Mouse (Mus musculus) heart, postnatal 36 days (tissue): ENCODE measurements around the gene Epgn. TPM values are rescaled to one million over a fixed set of nuclear protein-coding genes. Genes with fewer than 3 reads are reported as not detected.
A peak's percentile ranks its signal among the peaks of the same experiment; 100 is the strongest.

ENCODE experiments used
- DNase-seq, 2 experiments: peaks; one replicate each; pipeline ENCODE4 v3.0.0; 2021 to 2022
- intact Hi-C: fragments of 180-260 bp; cut with DNase I; formaldehyde crosslinking; loops from one replicate; pipeline ENCODE4 v1.15.1; 2025
- total RNA-seq, 2 experiments: library from RNA; stranded (reverse); gene quantifications; 2 replicates each; pipeline ENCODE4 v1.2.3; 2021

Gene Epgn
- total RNA-seq = under 1 TPM; 0.33 to 0.46 TPM

DNA sequence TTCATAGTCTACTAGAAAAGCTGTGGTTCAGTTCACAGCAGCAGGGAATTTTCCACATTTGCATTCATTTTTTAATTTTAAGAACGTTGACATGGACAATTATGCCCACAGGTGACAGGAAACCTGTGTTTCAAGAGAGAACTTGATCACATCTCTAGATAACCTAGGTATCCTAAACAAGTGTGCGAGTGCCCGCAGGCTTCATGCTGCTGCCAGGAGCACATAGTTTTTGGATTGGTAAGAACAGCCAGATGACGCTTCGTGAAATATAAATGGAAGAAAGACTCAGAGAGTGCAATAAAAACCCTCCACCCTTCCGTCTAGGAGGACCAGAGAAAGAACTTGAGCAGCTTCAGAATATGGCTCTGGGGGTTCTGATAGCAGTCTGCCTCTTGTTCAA, at the start of gene Epgn:
TSS of gene Epgn (plus strand) at position 301 of the 400 bp plus-strand sequence.
- intact Hi-C loops = no loop called here
- no peak for DNase-seq

DNA sequence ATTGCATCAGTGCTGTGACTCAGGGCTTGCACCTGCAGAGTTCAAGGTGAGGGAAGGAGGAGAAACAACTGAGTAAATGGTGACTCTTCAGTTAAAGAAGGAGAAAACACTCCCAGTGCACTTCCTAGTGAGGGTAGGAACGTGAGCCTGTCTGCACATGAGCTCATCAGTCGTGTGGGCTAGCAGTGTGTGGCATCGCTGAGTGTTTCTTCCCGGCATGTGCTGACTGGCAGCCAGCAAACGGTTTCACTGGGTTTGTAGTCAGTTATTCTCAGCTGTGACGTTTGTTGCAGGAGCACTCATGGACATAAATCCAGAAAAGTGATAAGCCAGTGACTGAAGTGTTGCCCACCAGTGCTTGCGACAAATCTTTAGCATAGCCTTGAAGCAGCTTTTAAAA, 47.0 kb upstream of the Epgn start:
- no peak for DNase-seq
- intact Hi-C loops = no loop called here

DNA sequence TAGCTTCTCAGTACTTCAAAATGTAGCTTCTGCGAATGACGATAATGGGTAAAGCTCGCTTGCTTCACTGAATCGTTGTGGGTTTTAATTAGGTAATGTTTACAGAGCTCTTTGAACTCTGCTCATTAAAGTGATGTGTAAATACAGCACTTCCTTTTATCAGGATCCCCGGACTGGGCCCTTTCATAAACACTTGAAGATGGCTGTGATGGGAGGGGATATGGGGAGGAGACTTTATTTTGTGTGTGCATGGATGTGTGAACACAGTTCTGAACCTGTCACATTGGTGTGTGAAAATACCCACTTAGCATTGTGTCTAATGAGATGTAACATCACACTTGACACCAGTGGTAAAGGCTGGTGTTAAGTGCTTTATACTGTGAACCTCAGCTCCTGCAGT, 39.7 kb upstream of the Epgn start:
- DNase-seq = no peak
- intact Hi-C loops = no loop called here

DNA sequence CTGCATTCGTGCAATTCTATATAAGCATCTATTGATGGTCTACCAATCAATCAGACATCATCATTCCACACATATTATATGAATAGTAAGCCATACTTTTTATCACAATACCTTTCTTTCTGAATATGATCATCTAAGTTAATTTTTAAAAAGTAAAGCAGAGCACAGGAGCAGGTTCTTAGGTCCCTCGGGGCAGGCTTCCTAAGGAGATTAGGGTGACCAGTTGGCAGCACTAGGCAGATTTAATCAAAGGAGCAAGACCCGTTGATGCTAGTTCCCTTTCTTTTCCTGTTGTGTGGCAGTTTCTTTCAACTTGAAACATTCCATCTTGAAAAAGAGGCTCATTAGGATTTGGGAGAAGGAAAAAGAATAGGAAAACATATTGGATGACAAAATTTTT, 39.1 kb upstream of the Epgn start:
- intact Hi-C loops = no loop called here
- no peak for DNase-seq

DNA sequence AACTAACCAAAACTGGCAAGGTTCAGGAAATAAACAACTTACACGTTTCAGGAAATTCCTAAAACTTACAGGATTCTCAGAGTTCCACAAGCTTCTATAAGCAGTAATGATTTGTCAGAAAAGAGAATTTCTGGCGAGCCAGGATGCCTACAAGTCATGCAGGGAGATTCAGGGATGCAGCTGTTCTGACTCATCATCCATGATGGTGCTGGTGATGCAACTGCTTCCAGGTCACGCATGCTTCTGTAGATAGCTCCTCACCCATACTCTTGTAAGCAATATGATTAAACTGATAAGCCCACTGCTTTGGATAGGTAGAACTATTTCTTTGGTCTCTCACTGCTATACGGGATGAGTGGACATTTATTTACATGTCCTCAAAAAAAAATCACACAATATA, 38.7 kb upstream of the Epgn start:
- no peak for DNase-seq
- intact Hi-C loops = no loop called here

DNA sequence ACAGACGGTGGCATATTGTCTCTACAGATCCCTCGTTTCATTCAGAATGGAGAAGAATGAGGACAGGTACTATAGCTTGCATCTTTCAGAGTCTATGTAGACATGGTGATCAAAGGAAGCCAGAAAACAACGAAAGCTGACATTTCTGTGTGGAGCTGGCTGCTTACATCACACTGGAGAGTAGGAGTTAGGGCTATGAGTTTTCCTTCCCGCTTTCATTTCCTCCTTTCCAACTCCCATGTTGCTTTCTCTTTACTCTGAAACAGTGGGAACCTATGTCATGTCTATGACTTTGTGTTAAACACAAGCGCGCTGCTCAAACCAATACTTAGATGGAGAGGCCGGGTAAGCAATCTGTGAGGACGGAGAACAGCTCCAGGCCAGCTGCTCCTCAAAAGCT, 27.3 kb upstream of the Epgn start:
- no peak for DNase-seq
- intact Hi-C loops = no loop called here

DNA sequence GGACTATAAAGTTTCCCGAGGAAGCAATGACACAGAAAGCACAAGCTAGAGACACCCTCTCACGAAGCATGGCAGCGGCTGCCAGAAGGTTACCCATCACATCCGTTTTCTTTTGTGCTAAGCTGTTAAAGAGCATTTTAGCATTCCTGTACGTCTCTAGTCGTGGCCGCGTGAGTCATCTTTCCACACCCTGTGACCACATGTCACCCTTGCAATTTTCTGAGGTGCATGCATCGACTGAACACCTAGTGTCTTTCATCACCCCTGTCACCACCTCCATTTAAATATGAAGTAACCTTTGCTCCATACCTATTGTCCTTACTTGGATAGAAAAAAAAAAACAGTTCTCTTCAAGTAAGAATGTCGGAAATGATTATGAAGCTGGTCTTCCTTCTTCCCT, 12.0 kb upstream of the Epgn start:
- no peak for DNase-seq
- intact Hi-C loops = no loop called here

DNA sequence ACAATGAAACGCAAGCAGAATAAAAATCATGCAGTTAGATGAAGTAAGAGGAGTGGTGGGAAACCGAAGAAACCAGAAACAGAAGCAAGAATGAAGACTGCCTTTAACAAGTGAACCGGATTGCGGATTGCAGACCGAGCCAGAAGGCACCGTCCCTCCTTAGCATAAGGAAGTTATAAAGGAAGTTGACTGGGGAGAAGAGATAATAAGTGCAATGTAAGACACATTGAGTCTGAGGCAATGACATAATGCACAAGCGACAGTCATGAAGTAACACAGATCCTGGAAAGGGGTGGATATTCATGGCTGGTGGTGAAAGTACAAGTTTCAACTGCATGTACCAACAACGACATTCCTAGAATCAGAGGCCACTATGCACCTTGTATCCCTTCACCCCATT, 4.2 kb upstream of the Epgn start:
- DNase-seq = no peak
- intact Hi-C loops = no loop called here

DNA sequence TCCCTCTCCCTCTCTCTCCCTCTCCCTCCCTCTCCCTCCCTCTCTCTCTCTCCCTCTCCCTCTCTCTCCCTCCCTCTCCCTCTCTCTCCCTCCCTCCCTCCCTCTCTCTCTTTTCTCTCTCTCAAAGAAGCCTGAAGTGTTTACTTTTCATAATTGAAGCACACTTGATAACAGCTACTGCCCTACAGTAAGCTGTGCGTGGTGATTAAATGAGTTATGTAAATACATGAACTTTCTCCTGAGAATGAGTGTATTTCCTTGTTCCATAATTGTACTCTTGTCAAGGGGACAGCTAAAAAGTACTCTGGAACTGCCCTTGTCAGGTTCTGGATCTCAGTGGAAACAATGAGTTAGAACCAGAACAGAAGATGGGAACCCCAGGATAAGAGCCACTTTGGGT, 576 bp downstream of the Epgn start:
- intact Hi-C loops = no loop called here
- DNase-seq = no peak

DNA sequence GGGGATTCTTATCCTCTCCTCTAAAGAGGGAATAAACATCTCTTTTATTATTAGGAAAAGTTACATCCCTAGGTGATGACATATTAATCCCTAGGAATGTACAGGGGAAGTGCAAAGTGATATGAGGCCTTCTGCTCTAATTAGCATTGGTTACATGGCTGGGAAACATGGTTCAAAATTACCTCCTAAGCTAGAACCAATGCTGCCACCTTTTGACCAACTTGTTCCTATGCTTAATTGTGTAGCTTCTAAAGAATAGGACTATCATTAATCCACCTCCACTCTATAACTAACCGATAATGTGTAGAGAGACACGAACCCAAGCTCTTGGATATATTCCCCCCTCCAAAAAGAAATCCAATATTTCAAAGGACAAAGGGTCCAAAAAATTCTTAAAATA, 3.4 kb downstream of the Epgn start:
- DNase-seq = no peak
- intact Hi-C loops = no loop called here

DNA sequence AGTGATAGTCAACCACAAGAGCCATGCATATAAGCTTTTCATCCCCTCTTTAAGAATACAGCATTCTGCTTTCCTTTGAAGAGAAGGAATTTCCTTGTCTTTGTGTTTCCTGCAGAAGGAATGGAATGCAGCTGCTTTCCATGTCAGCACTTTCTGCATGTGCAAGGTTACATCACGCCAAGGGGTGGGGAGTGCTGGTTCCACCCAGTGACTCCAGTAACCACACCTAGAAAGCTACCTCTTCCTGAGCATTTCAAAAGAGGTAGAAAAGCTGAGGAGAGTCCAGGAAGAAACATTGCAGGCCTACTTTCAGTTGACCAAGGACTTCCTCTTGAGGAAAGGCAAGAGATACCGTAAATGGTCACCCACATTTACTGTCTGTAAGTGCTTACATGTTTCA, 8.1 kb downstream of the Epgn start:
- intact Hi-C loops = loop anchor here (5.0 kb wide), 1 partner anchor 272 kb away; no protein-coding TSS in a partner anchor
- no peak for DNase-seq

DNA sequence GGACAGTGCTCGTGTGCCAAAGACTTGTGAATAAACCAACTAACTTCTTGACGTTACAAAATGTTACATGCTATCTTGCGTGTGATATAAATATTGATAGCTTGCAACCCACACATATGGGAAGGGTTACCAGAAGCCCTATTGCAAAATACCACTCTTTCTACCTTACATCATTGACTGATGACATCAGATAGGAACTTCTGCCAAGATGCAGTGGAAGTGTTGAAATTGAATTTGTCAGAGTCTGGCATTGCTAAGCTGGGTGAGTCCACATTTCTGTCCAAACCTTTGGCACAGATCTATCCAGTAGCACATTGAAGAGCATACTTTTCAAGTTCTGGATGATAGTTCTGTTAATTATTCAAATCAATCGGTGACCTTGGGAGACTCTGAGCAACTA, 9.4 kb downstream of the Epgn start:
- intact Hi-C loops = loop anchor here (5.0 kb wide), 1 partner anchor 271 kb away; no protein-coding TSS in a partner anchor
- peak in 1 of 2 experiments; percentile 14 for DNase-seq

DNA sequence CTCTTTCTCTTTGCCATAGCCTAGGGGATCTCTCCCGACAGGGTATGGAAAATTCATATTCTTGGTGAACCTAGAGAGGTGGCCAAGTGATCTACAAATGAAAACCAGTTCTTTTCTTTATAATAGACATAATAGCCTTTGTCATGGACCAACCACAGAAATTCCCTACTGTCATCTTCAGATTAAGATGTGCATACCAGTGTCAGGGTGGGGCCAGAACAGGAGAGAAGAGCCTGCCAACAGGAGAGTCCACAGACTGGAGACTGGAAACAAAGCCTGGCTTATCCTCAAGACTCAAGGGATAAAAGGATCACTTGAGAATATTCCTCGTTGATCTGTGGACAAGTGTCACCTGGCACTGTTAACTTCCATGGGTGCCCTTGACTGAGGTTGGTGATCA, 10.5 kb downstream of the Epgn start:
- intact Hi-C loops = loop anchor here (5.0 kb wide), 1 partner anchor 270 kb away; no protein-coding TSS in a partner anchor
- no peak for DNase-seq

DNA sequence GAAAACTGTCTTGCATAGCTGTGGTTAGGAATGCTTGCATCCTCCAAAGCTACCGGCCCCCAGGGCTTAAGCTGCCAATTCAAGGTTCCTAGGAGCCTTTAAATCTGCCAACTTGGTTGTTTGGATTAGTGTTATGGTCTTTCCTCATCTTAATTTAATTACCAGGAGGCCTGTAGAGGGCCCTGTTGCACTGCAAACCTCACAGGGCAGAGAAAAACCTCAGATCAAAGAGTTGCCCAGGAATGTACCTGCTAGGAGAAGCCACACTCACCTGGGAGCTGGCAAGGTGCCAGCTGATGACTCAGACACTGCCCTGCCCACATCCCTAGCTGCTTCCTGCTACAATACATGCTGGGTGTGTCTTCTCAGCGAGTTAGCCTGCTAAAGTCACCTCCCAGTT, 11.3 kb downstream of the Epgn start:
- DNase-seq = no peak
- intact Hi-C loops = loop anchor here (5.0 kb wide), 1 partner anchor 269 kb away; no protein-coding TSS in a partner anchor

DNA sequence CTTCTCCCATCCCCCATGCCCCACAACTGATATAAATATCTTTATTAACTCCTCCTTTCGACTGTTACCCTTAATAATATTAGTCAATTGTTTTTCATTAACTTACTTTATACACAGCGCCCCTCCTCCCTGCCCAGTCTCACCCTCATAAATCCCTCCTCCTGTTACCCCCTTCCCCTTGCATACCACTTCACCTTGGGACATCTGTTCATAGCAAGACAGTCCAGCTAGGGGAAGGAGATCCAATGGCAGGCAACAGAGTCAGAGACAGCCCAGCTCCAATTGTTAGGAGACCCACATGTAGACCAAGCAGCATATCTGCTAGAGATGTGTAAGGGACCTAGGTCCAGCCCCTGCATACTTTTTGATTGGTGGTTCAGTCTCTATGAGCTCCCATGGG, 11.7 kb downstream of the Epgn start:
- DNase-seq = no peak
- intact Hi-C loops = loop anchor here (5.0 kb wide), 1 partner anchor 268 kb away; no protein-coding TSS in a partner anchor

DNA sequence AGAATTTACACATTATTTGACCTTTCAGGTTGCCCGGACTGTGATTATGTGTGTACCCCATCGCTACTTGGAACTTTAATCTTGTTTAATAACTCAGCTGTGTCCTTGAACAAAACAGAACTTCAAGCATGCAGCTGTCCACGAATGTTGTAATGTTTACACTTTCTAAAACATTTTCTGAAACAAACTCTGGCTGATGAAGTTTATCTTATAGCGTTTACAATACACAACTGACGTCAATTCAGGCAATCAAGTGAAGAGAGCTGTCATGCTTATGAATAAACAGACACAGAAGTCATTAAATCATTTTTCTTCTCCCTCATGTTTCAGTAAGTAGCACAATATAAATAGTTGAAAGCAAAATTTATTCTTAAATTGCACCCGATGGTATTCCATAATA, 20.7 kb downstream of the Epgn start:
- intact Hi-C loops = no loop called here
- no peak for DNase-seq

DNA sequence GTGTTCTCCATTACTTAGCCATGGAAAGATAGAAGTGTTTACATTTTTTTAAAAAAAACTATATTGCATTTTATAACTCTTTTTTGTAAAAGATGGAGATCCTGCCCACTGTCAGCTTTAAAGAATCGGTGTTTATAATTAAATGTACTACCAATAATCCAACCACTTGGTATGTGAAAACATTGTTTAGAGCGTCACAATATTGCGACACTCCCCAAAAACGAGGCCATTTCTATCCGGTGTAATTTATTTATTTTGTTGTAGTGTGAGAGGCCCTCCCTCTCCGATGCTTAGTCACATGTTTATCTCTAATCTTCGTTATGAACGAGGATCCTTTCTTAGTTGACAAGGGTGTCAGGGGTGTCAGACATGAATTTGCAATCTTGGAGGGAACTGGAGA, 21.1 kb downstream of the Epgn start:
- DNase-seq = no peak
- intact Hi-C loops = no loop called here

DNA sequence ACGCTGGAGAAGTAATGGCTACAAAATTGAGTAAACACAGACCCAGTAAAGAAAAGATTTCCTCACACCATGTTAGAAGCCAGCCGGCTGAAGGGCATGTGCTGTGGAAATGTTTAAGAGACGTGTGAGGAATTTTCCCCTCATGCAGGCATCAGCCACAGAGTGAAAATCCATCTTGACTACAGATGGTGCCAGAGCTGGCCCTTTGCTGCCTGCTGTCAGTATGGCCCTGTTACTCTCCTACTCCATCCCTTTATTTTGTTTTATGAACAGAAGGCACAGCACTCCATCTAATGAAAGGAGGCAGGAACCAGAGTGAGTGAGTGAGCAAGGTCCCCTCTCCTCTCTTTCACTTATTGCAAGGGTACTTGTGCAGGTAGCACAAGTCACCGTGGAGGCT, 45.1 kb downstream of the Epgn start:
- intact Hi-C loops = no loop called here

DNA sequence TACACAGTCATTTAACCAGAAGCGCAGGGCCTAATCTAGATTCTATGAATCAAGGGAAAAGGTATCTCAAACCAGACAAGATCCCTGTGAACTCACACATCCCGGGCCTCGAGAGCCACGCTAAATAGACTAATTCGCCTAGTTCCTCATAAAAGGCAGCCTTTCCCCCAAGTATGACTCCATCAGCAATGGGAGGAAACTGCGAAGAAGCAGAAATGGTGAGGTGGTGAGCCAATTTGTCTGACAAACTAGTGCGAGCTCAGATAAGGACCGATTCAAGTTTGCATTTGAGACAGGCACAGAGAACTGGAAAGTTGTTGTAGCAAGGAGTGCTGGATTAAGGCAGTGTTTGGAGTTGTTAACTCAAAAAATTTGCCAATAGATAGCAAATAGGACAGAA, 46.4 kb downstream of the Epgn start:
- peak in 1 of 2 experiments; percentile 4 for DNase-seq
- intact Hi-C loops = no loop called here

More for the DNA sequence above, 45.1 kb downstream of the Epgn start:
- no peak for DNase-seq

DNA sequence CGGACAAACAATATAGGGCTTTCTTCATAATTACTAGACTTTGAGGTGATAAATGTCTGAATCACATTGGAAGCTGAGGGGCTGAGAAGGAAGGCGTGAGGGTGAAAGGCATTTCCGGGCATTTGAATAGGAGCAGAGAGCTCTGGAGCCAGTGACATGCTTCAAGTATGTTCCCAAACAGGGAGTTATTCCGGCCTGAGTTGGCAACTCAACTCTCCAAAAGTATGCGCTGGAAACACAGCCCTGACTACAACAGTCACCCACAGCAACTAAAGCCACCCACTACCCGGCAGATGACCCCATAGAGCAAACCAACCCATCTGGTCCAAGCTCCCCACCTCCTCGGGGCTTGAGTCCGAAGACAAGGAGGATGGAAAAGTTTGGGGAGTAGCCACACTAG, 46.8 kb downstream of the Epgn start:
- intact Hi-C loops = no loop called here
- DNase-seq = peak; percentile 7 to 12

DNA sequence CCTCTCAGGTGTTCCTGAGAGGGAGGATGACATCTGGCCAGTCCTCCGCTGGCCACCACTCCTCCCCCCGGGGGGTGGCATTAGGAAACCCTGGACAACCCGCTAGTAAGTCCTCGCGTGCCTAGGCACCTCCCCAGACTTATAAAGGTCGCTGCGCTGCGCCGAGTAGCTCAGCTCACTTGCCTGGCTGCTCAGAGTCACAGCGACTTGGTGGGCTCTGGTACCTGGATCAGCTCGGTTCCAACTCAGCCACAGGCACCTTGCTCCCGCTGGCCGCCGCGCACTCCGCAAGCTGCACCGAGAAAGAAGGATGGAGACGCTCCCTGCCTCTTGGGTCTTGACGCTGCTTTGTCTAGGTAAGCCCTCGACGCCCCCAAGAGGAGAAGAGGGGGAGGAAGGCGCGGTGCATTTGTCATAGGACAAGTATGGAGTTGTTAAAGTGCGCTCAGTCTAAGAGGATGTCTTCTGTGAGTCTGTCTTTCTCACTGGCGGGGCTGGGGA, 47.2 kb downstream of the Epgn start, which contains the start of gene Ereg:
TSS of gene Ereg (plus strand) at position 173 of the 501 bp plus-strand sequence.
- peak; percentile 3 for DNase-seq
- intact Hi-C loops = no loop called here

DNA sequence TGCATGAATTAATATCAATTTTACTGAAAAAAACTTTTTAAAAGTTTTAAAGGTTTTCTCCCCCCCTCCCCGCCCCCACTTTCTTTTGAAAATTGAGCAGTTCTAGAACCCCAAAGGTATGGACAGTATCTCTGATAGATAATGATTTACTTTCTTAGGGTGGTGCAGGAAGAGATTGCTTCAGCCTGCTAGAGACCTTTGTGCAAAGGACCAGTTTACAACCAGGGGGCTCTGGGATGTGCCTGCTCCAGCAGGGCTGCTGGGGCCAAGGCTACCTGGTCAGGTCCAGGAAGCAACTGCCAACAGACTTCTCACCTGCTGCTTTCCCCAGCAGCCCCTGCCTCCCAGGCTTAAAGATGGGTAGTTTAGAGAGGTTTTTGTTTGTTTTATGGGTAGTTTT, 47.8 kb downstream of the Epgn start:
- intact Hi-C loops = no loop called here

DNA sequence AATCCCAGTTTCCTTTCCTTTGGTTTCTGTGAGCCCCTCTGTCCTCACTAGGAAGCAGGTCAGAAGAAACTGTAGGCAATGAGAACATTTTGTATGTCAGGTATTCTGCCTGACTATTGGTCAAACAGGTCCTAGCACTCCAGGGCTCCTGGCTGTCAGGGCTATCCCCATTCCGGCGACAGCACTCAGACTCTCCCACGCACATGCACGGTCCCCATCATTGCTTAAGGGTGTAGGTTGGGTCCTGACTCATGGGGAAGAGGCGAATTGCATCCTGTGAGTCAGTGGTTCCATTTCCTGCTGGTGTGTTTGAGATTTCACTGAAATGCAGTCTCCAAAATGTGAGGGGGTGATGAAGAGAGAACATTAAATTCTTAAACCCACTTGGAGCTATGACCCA, 55.8 kb downstream of the Epgn start:
- intact Hi-C loops = no loop called here
- DNase-seq = no peak

More for the DNA sequence above, 47.8 kb downstream of the Epgn start:
- no peak for DNase-seq
